Mouse (Mus musculus) thymus, adult 2 months (tissue): ENCODE measurements at regions not wholly inside any gene's neighbourhood (a gene's known extent, or its start where the extent isn't known, plus 50 kb on each side); places are given as distances from the start of the nearest gene placed in this dataset.

Experiments
- DNase-seq: peaks from one replicate; pipeline ENCODE4 v3.0.0; 2021
- H3K27ac ChIP-seq: fragments of 200-500 bp; 2 replicates; pipeline ENCODE4 v1.5.1; 2012; ENCODE audit warnings: low read length, control low read depth; ENCODE audit not compliant: control insufficient read depth, insufficient read depth
- H3K27me3 ChIP-seq: fragments of 200-500 bp; 2 replicates; pipeline ENCODE4 v1.6.1; 2012; ENCODE audit warnings: mild to moderate bottlenecking, low read length, moderate library complexity, mixed read lengths; ENCODE audit not compliant: control insufficient read depth, insufficient read depth
- H3K36me3 ChIP-seq: fragments of 200-500 bp; 2 replicates; pipeline ENCODE4 v1.6.1; 2012; ENCODE audit warnings: mild to moderate bottlenecking, low read length, moderate library complexity; ENCODE audit not compliant: control insufficient read depth, insufficient read depth
- H3K4me1 ChIP-seq: fragments of 200-500 bp; replicated peaks from 2 replicates; pipeline ENCODE4 v1.6.1; 2012; ENCODE audit warnings: low read length; ENCODE audit not compliant: control insufficient read depth, insufficient read depth
- H3K4me3 ChIP-seq: fragments of 200-500 bp; 2 replicates; pipeline ENCODE4 v1.5.1; 2012; ENCODE audit warnings: mild to moderate bottlenecking, low read length, control low read depth, moderate library complexity; ENCODE audit not compliant: control insufficient read depth, insufficient read depth
- CTCF ChIP-seq: fragments of 200-500 bp; IDR thresholded peaks from 2 replicates; pipeline ENCODE4 v1.5.1; 2012; ENCODE audit warnings: mild to moderate bottlenecking, control low read depth, low read length, moderate library complexity, borderline replicate concordance; ENCODE audit not compliant: control insufficient read depth, poor library complexity, insufficient read depth; ENCODE audit errors: extremely low read depth
- POLR2A ChIP-seq: fragments of 200-500 bp; IDR thresholded peaks from 2 replicates; pipeline ENCODE4 v1.6.1; 2012; ENCODE audit warnings: mild to moderate bottlenecking, low read length, control low read depth, moderate library complexity; ENCODE audit not compliant: control insufficient read depth, poor library complexity, insufficient read depth; ENCODE audit errors: extremely low read depth
- WGBS: fragments of 180-500 bp; shearing (Covaris S2); methylation state at CpG from one replicate; pipeline ENCODE4 v1.1.7; 2018; 5-methylcytosine and 5-hydroxymethylcytosine counted together

DNA sequence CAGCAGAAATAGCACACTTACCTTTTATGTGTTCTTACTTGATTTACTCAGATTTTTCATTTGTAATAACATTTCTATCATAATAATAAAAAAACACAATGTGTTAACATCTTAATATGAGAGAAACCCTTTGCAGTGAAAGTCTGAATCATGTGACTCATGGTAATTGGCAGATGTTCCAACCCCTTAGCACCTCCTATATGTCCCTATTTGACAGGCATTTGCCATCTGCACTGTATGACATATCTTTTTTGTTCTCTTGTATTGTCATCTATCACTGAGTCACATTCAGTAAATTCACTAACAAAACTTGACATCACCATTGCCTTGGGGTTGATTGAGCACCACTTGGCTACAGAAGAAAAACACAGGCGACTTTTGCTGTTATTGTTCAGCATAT lies 641.1 kb upstream of the Arid1b start:
- TF ChIP-seq CTCF: no peak
- no peak for TF ChIP-seq POLR2A
- Histone ChIP-seq H3K4me3 (no peak overlapping the region), H3K36me3 (no peaks in the 10 kb centered on the region), H3K4me1 (no peaks in the 10 kb centered on the region), H3K27ac (no peak overlapping the region), H3K27me3 (no peaks in the 10 kb centered on the region)
- 69% methylated on average over 1 of the region's 1 CpGs for WGBS
- no peak for DNase-seq

DNA sequence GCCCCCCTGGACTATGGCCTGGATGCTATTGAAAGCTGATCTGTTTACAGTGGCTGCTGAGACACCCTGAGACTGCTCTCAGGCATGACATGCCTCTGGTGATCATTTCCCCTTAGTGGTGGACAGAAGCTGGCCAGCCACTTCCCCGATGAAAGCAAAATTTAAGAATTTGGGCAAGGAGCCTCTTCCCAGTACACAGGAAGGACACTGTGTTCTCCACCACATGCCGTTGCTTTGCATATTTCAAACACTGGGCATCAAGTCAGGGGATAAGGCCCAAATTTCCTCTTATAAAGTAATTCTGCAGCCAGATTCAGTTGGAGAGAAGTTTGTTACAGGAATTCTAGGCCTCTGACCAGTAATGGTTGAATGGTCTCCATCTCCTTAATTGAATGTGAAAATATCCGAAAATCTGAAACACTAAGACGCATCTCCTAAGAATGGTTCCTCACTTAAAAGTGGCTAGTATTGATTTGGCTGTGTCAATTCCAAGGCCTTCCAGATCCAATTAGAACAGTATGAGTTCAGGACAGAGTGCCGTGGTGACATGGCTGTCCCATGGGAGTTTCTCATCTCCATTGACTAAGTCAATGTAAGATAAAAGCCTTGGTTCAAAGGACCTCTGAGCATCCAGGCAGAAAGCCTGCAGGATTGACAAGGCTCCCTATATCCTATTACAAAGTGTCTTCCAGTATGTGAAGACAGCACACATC lies 638.5 kb upstream of the Arid1b start:
- H3K27me3 ChIP-seq: no peaks in the 10 kb centered on the region
- no peak for DNase-seq
- H3K36me3 ChIP-seq: no peaks in the 10 kb centered on the region
- H3K4me1 ChIP-seq: no peaks in the 10 kb centered on the region
- H3K4me3 ChIP-seq: no peak overlapping the region
- no peak for TF ChIP-seq POLR2A
- TF ChIP-seq CTCF: no peak
- 94% methylated on average over 5 of the region's 5 CpGs for WGBS
- H3K27ac ChIP-seq: no peak overlapping the region

DNA sequence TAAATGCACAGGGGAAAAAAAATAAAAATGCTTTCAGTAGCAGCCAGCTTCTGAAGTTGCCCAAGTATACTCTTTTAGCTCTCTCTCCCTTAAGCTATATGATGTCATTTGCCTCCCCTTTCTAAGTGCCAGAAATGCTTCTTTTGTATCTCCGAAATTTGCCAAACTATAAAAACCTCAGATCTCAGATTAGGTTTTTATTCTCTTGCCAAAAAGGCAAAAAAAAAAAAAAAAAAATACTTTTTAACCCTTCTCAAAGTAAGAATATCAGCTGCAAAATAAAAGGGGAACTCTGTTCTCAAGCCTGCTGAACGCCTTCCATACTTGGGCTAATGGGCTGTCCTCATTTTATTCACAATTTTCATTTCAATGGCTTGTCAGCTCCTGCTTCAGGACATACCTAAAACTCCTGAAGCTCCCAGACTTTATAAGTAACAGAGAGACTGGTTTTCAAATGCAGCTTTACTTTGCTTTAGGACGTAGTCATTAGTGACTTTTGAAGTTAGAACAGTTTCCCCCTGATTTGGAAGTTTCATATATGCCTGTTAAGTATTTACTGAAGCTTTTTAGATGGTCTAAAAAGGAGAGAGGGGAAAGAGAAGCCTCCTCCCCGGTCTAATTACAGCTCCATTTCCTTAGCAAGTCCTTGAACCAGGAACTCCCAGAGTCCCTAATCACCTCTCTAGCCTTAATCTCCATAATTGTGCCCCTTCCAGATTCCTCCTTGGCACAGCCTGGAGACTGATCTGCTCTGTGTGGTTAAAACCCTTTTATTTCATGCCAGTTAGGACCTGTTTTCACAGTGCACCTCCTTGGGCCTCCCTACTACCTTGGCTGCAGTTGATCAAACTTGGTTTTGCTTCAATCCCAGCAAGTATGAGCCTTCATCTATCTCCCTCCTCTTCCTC lies 633.5 kb upstream of the Arid1b start:
- no peak for TF ChIP-seq CTCF
- no peak for TF ChIP-seq POLR2A
- H3K27me3 ChIP-seq: no peaks in the 10 kb centered on the region
- H3K4me1 ChIP-seq: no peaks in the 10 kb centered on the region
- H3K27ac ChIP-seq: no peak overlapping the region
- DNase-seq: no peak
- WGBS: 55% methylated on average over 4 of the region's 4 CpGs
- H3K4me3 ChIP-seq: no peak overlapping the region
- no peaks in the 10 kb centered on the region for H3K36me3 ChIP-seq

DNA sequence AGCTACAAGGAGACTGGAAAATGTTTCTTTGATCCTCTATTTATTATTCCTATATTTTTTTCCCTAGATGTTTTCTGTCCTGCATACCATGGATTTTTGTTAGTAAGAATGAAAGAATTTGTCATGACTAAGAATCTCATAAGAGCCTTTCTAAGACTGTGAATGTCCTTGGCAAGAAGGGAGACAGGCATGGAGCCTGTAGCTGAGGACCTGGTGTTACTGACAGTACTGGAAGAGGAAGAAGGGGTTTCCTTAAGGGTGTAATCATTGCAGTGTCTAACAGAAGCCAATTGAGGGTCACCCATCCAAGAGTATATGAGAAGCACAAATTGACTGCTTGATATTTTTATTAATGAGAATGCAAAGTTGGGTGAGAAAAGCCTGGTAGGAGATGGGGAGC lies 628.3 kb upstream of the Arid1b start:
- no peak overlapping the region for H3K27ac ChIP-seq
- TF ChIP-seq POLR2A (no peak), CTCF (no peak)
- no peak for DNase-seq
- H3K27me3 ChIP-seq: no peaks in the 10 kb centered on the region
- H3K36me3 ChIP-seq: no peaks in the 10 kb centered on the region
- H3K4me3 ChIP-seq: no peak overlapping the region
- H3K4me1 ChIP-seq: no peaks in the 10 kb centered on the region

DNA sequence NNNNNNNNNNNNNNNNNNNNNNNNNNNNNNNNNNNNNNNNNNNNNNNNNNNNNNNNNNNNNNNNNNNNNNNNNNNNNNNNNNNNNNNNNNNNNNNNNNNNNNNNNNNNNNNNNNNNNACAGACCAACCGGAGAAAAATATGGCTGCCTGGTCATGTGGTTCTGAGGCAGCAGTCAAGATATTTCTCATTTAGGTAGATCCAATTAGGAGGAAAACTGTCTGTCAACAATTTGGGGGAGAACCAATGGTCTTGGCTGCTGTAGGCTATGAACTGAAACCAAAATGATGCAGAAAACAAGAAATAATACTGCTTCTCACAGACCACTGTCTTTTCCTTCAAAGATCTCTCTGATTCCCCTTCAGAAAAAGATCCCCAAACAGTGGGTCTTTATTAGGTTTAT lies 613.7 kb upstream of the Arid1b start:
- WGBS: 100% methylated on average over 1 of the region's 1 CpGs
- no peak for DNase-seq
- H3K27ac ChIP-seq: no peak overlapping the region
- no peaks in the 10 kb centered on the region for H3K4me1 ChIP-seq
- no peaks in the 10 kb centered on the region for H3K36me3 ChIP-seq
- TF ChIP-seq POLR2A (no peak), CTCF (no peak)
- no peaks in the 10 kb centered on the region for H3K27me3 ChIP-seq
- H3K4me3 ChIP-seq: no peak overlapping the region

DNA sequence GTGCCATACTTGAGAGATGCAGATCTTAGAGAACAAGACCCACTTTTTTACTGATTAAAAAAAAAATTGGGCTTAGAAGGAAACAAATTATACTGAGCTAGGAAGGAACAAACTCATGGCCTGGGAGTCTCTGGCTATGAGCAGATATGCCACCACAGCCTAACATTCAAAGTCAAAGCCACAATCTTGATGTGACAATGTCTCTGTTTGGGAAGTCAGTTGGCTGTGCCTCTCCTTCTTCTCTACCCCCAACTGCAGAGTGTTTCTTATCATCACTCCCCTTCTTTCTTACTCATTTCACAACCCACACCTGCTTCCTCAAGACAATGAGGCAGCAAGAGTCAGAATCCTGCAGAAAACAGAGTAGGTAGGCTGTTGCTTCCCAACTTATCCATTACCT lies 613.3 kb upstream of the Arid1b start:
- H3K27me3 ChIP-seq: no peaks in the 10 kb centered on the region
- H3K4me3 ChIP-seq: no peak overlapping the region
- no peaks in the 10 kb centered on the region for H3K4me1 ChIP-seq
- H3K27ac ChIP-seq: no peak overlapping the region
- no peak for DNase-seq
- TF ChIP-seq POLR2A (no peak), CTCF (no peak)
- H3K36me3 ChIP-seq: no peaks in the 10 kb centered on the region
